Mouse (Mus musculus) spleen, adult 2 months (tissue): Measurements from ENCODE around the gene Msi1. TPM values are rescaled to one million over a fixed set of nuclear protein-coding genes. Genes with fewer than 3 reads are reported as not detected.

Experiments
- DNase-seq, 2 experiments: peaks; one replicate each; pipeline versions ENCODE4 v3.0.0 to v3.0.0-alpha.2; 2012 to 2021; ENCODE audit warnings: low spot score in 2 of 2, low read depth in 1 of 2
- H3K27ac ChIP-seq: fragments of 200-500 bp; 2 replicates; pipeline ENCODE4 v1.5.1; 2012; ENCODE audit warnings: low read length, inconsistent platforms; ENCODE audit not compliant: insufficient read depth
- H3K27me3 ChIP-seq: fragments of 200-500 bp; 2 replicates; pipeline ENCODE4 v1.6.1; 2012; ENCODE audit warnings: mild to moderate bottlenecking, moderate library complexity, low read length, inconsistent platforms; ENCODE audit not compliant: control insufficient read depth, insufficient read depth
- H3K36me3 ChIP-seq: fragments of 200-500 bp; 2 replicates; pipeline ENCODE4 v1.6.1; 2012; ENCODE audit warnings: mild to moderate bottlenecking, low read length, inconsistent platforms; ENCODE audit not compliant: control insufficient read depth, insufficient read depth
- H3K4me1 ChIP-seq: fragments of 200-500 bp; 2 replicates; pipeline ENCODE4 v1.6.1; 2011; ENCODE audit warnings: inconsistent platforms; ENCODE audit not compliant: control insufficient read depth, insufficient read depth, insufficient read length
- H3K4me3 ChIP-seq: fragments of 200-500 bp; 2 replicates; pipeline ENCODE4 v1.5.1; 2011; ENCODE audit warnings: mild to moderate bottlenecking, inconsistent platforms; ENCODE audit not compliant: insufficient read depth, insufficient read length; ENCODE audit errors: extremely low read depth
- CTCF ChIP-seq: fragments of 200-500 bp; IDR thresholded peaks from 2 replicates; pipeline ENCODE4 v1.5.1; 2011; ENCODE audit warnings: mild to moderate bottlenecking, inconsistent platforms; ENCODE audit not compliant: insufficient read depth, insufficient read length, insufficient replicate concordance; ENCODE audit errors: extremely low read depth
- POLR2A ChIP-seq: fragments of 200-500 bp; IDR thresholded peaks from 2 replicates; pipeline ENCODE4 v1.6.1; 2011; ENCODE audit warnings: low read depth, low read length, inconsistent platforms
- WGBS: fragments of 180-500 bp; shearing (Covaris S2); methylation state at CpG from one replicate; pipeline ENCODE4 v1.1.7; 2018; 5-methylcytosine and 5-hydroxymethylcytosine counted together
- polyA plus RNA-seq: library from polyadenylated mRNA; depleted of rRNA; stranded (reverse); fragments of >200 nt; gene quantifications from 2 replicates; pipeline ENCODE4 v1.2.3, GENCODE M21; 2012

Msi1 gene
- polyA plus RNA-seq, 1 experiment = 0.47 TPM

- Histone ChIP-seq H3K36me3 (no peaks in the 10 kb centered on the region), H3K4me3 (no peak overlapping the region), H3K27ac (no peak overlapping the region), H3K27me3 (no peaks in the 10 kb centered on the region), H3K4me1 (peaks cover 3% of the 10 kb centered on the region; the same call in 1 of the 2 replicates)
- no peak for DNase-seq
- 93% methylated on average over 17 of the region's 18 CpGs for WGBS
- no peak for TF ChIP-seq POLR2A
- no peak for TF ChIP-seq CTCF
Measured at GRCm38 (mm10) chr5:115485489-115486205, 56.2 kb downstream of the Msi1 start.

DNA sequence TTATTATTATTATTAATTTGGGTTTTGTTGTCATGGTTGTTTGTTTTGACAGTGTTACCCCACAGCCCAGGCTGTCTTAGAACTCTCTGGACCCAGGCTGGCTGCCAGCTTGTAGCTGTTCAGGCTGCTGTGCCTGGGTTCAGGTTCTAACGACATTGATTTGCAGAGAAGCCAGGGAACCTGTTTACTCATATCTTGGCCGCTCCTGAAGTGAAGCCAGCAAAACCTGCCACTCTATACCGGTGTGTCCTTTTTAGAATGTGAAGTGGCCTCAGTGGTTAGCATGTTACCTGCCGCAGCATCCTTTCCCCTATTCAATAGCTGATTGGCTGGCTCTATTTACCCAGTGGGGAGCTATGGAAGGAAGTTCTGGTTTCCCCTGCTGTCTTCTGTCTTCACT is 57.3 kb downstream of the Msi1 start:
- no peaks in the 10 kb centered on the region for H3K27me3 ChIP-seq
- WGBS = 69% methylated on average over 4 of the region's 4 CpGs
- DNase-seq = no peak
- no peaks in the 10 kb centered on the region for H3K36me3 ChIP-seq
- no peak for TF ChIP-seq POLR2A
- TF ChIP-seq CTCF = no peak
- no peak overlapping the region for H3K27ac ChIP-seq
- H3K4me1 ChIP-seq = peaks cover 4% of the 10 kb centered on the region
- no peak overlapping the region for H3K4me3 ChIP-seq

- Histone ChIP-seq H3K4me3 (no peak overlapping the region), H3K4me1 (peaks cover 8% of the 10 kb centered on the region), H3K27ac (no peak overlapping the region), H3K27me3 (no peaks in the 10 kb centered on the region), H3K36me3 (no peaks in the 10 kb centered on the region)
- no peak for DNase-seq
- no peak for TF ChIP-seq POLR2A
- TF ChIP-seq CTCF = no peak
- WGBS = 84% methylated on average over 8 of the region's 8 CpGs
Measured at GRCm38 (mm10) chr5:115487353-115487752, 58.0 kb downstream of the Msi1 start.

DNA sequence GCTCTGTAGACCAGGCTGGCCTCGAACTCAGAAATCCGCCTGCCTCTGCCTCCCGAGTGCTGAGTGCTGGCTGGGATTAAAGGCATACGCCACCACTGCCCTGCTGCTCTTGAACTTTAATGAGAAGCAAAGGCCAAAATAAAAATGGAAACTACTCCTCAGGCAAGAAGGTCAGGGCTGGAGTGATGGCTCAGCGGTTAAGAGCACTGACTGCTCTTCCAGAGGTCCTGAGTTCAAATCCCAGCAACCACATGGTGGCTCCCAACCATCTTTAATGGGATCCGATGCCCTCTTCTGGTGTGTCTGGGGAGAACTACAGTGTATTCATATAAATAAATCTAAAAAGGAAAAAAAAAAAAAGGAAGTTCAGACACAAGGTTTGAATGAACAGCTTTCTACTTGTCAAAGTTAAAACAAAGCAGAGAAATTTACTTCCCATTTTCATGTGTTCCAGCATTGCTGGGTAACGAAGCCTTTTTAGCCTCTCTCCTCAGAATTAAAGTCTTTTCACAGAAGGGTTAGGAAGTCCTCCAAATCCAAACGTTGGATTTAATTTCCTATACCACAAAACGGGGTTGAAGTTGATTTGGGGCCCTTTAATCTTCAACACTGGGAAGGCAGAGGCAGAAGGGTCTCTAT is 58.7 kb downstream of the Msi1 start:
- H3K27me3 ChIP-seq = no peaks in the 10 kb centered on the region
- TF ChIP-seq CTCF (no peak), POLR2A (no peak)
- DNase-seq = no peak
- H3K4me1 ChIP-seq = peaks cover 8% of the 10 kb centered on the region
- no peak overlapping the region for H3K4me3 ChIP-seq
- H3K36me3 ChIP-seq = no peaks in the 10 kb centered on the region
- WGBS = 54% methylated on average over 9 of the region's 9 CpGs
- peak overlapping the region; percentile 88 for H3K27ac ChIP-seq

- no peaks in the 10 kb centered on the region for H3K36me3 ChIP-seq
- peaks cover 8% of the 10 kb centered on the region for H3K4me1 ChIP-seq
- H3K4me3 ChIP-seq = peak overlapping the region; percentile 54
- peak overlapping the region; percentile 99 for H3K27ac ChIP-seq
- TF ChIP-seq POLR2A (peak; percentile 96), CTCF (no peak)
- WGBS = under 1% methylated on average over 39 of the region's 39 CpGs
- H3K27me3 ChIP-seq = no peaks in the 10 kb centered on the region
- peak; percentile 45 to 81 for DNase-seq
Measured at GRCm38 (mm10) chr5:115488841-115489698, 59.7 kb downstream of the Msi1 start.

- no peaks in the 10 kb centered on the region for H3K27me3 ChIP-seq
- TF ChIP-seq CTCF (no peak), POLR2A (peak; percentile 90)
- H3K4me3 ChIP-seq = peak overlapping the region; percentile 54
- peaks cover 8% of the 10 kb centered on the region for H3K4me1 ChIP-seq
- peak; percentile 74 to 93 for DNase-seq
- peak overlapping the region; percentile 99 for H3K27ac ChIP-seq
- WGBS = under 1% methylated on average over 50 of the region's 50 CpGs
- H3K36me3 ChIP-seq = no peaks in the 10 kb centered on the region
Measured at GRCm38 (mm10) chr5:115489699-115490637, 60.6 kb downstream of the Msi1 start.
